Mouse (Mus musculus) v-Abl transformed pro-B cells (cell line): ENCODE measurements around the gene Hist1h2ap.
"Not testable (repeated sequence)": the region's sequence is repeated elsewhere in the genome, so short reads cannot be mapped to it uniquely, and the experiment has no call there.

ENCODE experiments used
- in situ Hi-C, 2 experiments: fragments of 400-800 bp; cut with MboI; formaldehyde crosslinking; loops; one replicate each; pipeline ENCODE4 v1.15.1; 2025; ENCODE audit not compliant: unreplicated experiment in 2 of 2

The Hist1h2ap gene

GRCm38 (mm10) chr13:21833461-21833860, at the start of gene Hist1h2ap, which contains the start of gene Hist1h2br:
Hist1h2ap (minus strand) TSS chr13:21833507.
Hist1h2br (plus strand) TSS chr13:21833743.
- in situ Hi-C loops: not testable (repeated sequence)

GRCm38 (mm10) chr13:21882760-21883405, 49.6 kb upstream of the Hist1h2ap start:
- in situ Hi-C loops: loop anchor here (25.0 kb wide), 3 partner anchors 921 to 1104 kb away; no protein-coding TSS in a partner anchor

- in situ Hi-C loops: loop anchor here (25.0 kb wide), 3 partner anchors 920 to 1105 kb away; no protein-coding TSS in a partner anchor
Measured at GRCm38 (mm10) chr13:21881878-21882669, 48.8 kb upstream of the Hist1h2ap start.

- in situ Hi-C loops: loop anchor here (25.0 kb wide), 3 partner anchors 918 to 1107 kb away; no protein-coding TSS in a partner anchor
Measured at GRCm38 (mm10) chr13:21880735-21881134, 47.4 kb upstream of the Hist1h2ap start.

- in situ Hi-C loops: not testable (repeated sequence)
Measured at GRCm38 (mm10) chr13:21865503-21865902, 32.2 kb upstream of the Hist1h2ap start.

GRCm38 (mm10) chr13:21861608-21862007, 28.3 kb upstream of the Hist1h2ap start:
- in situ Hi-C loops: no loop called here

- in situ Hi-C loops: loop anchor here (10.0 kb wide), 5 partner anchors 59 to 1659 kb away; partner anchors contain the start of gene Abt1 (in 1 of the 2)
Measured at GRCm38 (mm10) chr13:21855698-21856162, 22.4 kb upstream of the Hist1h2ap start.

- in situ Hi-C loops: loop anchor here (10.0 kb wide), 5 partner anchors 60 to 1660 kb away; partner anchors contain the start of gene Abt1 (in 1 of the 2)
Measured at GRCm38 (mm10) chr13:21855146-21855545, 21.8 kb upstream of the Hist1h2ap start.

- in situ Hi-C loops: loop anchor here (10.0 kb wide), 5 partner anchors 62 to 1662 kb away; partner anchors contain the start of gene Abt1 (in 1 of the 2)
Measured at GRCm38 (mm10) chr13:21852215-21852945, 19.1 kb upstream of the Hist1h2ap start.

- in situ Hi-C loops: loop anchor here (10.0 kb wide), 5 partner anchors 64 to 1664 kb away; partner anchors contain the start of gene Abt1 (in 1 of the 2)
Measured at GRCm38 (mm10) chr13:21850696-21851095, 17.4 kb upstream of the Hist1h2ap start.

- in situ Hi-C loops: no loop called here
Measured at GRCm38 (mm10) chr13:21847883-21848282, 14.6 kb upstream of the Hist1h2ap start.

- in situ Hi-C loops: not testable (repeated sequence)
Measured at GRCm38 (mm10) chr13:21846356-21846755, 13.0 kb upstream of the Hist1h2ap start.

GRCm38 (mm10) chr13:21840508-21840907, 7.2 kb upstream of the Hist1h2ap start:
- in situ Hi-C loops: not testable (repeated sequence)

- in situ Hi-C loops: not testable (repeated sequence)
Measured at GRCm38 (mm10) chr13:21831418-21832394, 1.6 kb downstream of the Hist1h2ap start, which contains the start of gene Hist1h4n. Hist1h4n (minus strand) TSS chr13:21832196.

- in situ Hi-C loops: no loop called here
Measured at GRCm38 (mm10) chr13:21830344-21830743, 3.0 kb downstream of the Hist1h2ap start.

- in situ Hi-C loops: loop anchor here in 1 of 2 experiments (10.0 kb wide), 3 partner anchors 206 to 1856 kb away; partner anchors contain the start of genes Hist1h1e, Hist1h2ac, Hist1h2ah and Hist1h2bc
Measured at GRCm38 (mm10) chr13:21828511-21828910, 4.8 kb downstream of the Hist1h2ap start.

GRCm38 (mm10) chr13:21820082-21820890, 13.0 kb downstream of the Hist1h2ap start:
- in situ Hi-C loops: loop anchor here in 1 of 2 experiments (10.0 kb wide), 3 partner anchors 215 to 1865 kb away; partner anchors contain the start of genes Hist1h1e, Hist1h2ac, Hist1h2ah and Hist1h2bc

- in situ Hi-C loops: not testable (repeated sequence)
Measured at GRCm38 (mm10) chr13:21812092-21812491, 21.2 kb downstream of the Hist1h2ap start.
